Mouse (Mus musculus): ENCODE data around the gene Castor2. TPM values are rescaled to one million over a fixed set of nuclear protein-coding genes. Genes with fewer than 3 reads are reported as not detected.

Castor2 gene
- polyA plus RNA-seq, 1 experiment from 2014 or later, result 24.1 TPM

- Histone ChIP-seq H3K9ac (no peak overlapping the region), H3K4me2 (no peak overlapping the region), H3K27ac (no peak overlapping the region), H3K27me3 (no peaks in the 10 kb centered on the region), H3K4me1 (peaks cover 14% of the 10 kb centered on the region), H3K9me3 (replicated peaks) (no peaks in the 10 kb centered on the region), H3K36me3 (ENCODE audit: poor library complexity, severe bottlenecking) (no peaks in the 10 kb centered on the region), H3K4me3 (no peak overlapping the region)
- 76% methylated on average over 4 of the region's 4 CpGs for WGBS
- ATAC-seq, result no peak
Observed at GRCm38 (mm10) chr5:134186961-134187731, 87.6 kb downstream of the Castor2 start.

- H3K27ac ChIP-seq, result no peak overlapping the region
- no peak for ATAC-seq
- no peaks in the 10 kb centered on the region for H3K27me3 ChIP-seq
- WGBS, result 92% methylated on average over 7 of the region's 7 CpGs
- H3K4me3 ChIP-seq, result no peak overlapping the region
- H3K9me3 ChIP-seq (replicated peaks), result no peaks in the 10 kb centered on the region
- H3K9ac ChIP-seq, result no peak overlapping the region
- no peak overlapping the region for H3K4me2 ChIP-seq
- peaks cover 2% of the 10 kb centered on the region for H3K4me1 ChIP-seq
- 0 out of 2 replicates have a peak, but pooled peaks cover 10% of the 10 kb centered on the region for H3K36me3 ChIP-seq (ENCODE audit: poor library complexity, severe bottlenecking)
Observed at GRCm38 (mm10) chr5:134188571-134188970, 89.1 kb downstream of the Castor2 start.

GRCm38 (mm10) chr5:134193664-134194063 lies 94.2 kb downstream of the Castor2 start:
- no peak for ATAC-seq
- H3K27ac ChIP-seq, result no peak overlapping the region
- 91% methylated on average over 8 of the region's 8 CpGs for WGBS

More at GRCm38 (mm10) chr5:134193664-134194063, 94.2 kb downstream of the Castor2 start:
- Histone ChIP-seq H3K4me3 (no peak overlapping the region), H3K9ac (no peak overlapping the region), H3K9me3 (replicated peaks) (no peaks in the 10 kb centered on the region), H3K36me3 (ENCODE audit: poor library complexity, severe bottlenecking) (peaks cover 45% of the 10 kb centered on the region), H3K4me2 (no peak overlapping the region), H3K4me1 (no peaks in the 10 kb centered on the region), H3K27me3 (no peaks in the 10 kb centered on the region)

Other genes with a start within 250 kb of the Castor2 start
- gene Rcc1l, start 77.1 kb downstream of the Castor2 start, polyA plus RNA-seq (2015; fragmentation: Nextera tagmentation; extraction: Ambion mirVana), result 23.3 and 24.4 TPM in 2 replicates
- 11.0 and 12.8 TPM in 2 replicates for gene Gtf2ird2, start 84.3 kb downstream of the Castor2 start, polyA plus RNA-seq (2015; fragmentation: Nextera tagmentation; extraction: Ambion mirVana)
- gene Ncf1, start 129.9 kb downstream of the Castor2 start, polyA plus RNA-seq (2015; fragmentation: Nextera tagmentation; extraction: Ambion mirVana), result 1.5 and 1.8 TPM in 2 replicates
- gene Gtf2i, start 215.0 kb downstream of the Castor2 start, polyA plus RNA-seq (2015; fragmentation: Nextera tagmentation; extraction: Ambion mirVana), result 181 and 195 TPM in 2 replicates

Data from forebrain, embryonic 13.5 days (tissue).